Mouse (Mus musculus) naive thymus-derived CD4-positive, alpha-beta T cell, adult 2 months (primary cell): ENCODE results near the gene 1700020N01Rik.
A peak's percentile ranks its signal among the peaks of the same experiment; 100 is the strongest.

Source experiments
- DNase-seq: peaks from one replicate; pipeline ENCODE4 v3.0.0-alpha.2; 2011; ENCODE audit warnings: low read depth

1700020N01Rik gene

GRCm38 (mm10) chr10:21604476-21604875, 11.5 kb downstream of the 1700020N01Rik start:
- DNase-seq: no peak

DNA sequence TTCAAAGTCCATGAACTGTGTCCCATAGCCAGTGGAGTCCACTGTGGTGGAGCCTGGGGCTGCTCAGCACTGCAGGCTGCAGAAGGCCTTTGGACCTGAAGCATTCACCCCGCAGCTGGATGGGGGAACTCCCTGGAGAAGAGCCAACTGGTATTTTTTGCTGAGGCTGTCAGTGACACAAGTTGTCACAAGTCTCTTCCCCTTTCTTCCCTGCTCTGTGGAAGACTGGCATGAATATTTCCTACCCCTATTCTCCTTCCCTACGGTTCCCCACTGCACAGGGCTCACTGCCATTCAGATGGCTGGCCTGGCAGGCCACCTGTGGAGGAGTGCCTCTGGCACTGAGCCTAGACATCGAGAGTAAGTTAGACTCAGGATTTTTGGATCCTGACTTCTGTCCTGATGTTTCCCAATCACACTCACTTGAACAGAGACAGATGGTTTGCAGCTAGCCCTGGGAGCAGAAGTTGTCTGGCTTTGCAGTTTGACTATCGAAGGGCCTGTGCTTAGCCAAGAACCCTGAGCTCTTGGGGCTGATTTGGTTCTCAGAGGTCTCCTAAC, 12.1 kb downstream of the 1700020N01Rik start:
- DNase-seq: no peak

GRCm38 (mm10) chr10:21605601-21606000, 12.7 kb downstream of the 1700020N01Rik start:
- no peak for DNase-seq

DNA sequence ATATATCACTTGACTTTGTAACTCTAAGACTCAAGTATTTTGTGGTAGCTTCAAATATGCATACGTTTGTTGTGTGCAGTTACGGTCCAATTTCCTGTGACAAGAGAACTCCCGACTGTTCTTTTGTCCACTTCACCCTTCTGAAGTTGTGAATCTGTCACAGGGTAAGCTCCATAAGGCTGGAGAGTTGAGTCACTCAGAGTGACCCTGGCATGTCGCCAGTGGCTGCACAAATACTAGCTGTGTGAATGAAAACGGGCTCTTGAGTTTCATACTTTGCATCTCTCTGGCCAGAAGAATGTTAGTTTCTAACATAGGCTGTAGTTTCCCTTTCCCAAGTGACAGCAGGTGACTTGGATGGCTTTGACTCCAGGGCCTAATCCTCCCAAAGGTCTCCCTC, 14.0 kb downstream of the 1700020N01Rik start:
- DNase-seq: no peak

GRCm38 (mm10) chr10:21609583-21609982, 16.6 kb downstream of the 1700020N01Rik start:
- no peak for DNase-seq

DNA sequence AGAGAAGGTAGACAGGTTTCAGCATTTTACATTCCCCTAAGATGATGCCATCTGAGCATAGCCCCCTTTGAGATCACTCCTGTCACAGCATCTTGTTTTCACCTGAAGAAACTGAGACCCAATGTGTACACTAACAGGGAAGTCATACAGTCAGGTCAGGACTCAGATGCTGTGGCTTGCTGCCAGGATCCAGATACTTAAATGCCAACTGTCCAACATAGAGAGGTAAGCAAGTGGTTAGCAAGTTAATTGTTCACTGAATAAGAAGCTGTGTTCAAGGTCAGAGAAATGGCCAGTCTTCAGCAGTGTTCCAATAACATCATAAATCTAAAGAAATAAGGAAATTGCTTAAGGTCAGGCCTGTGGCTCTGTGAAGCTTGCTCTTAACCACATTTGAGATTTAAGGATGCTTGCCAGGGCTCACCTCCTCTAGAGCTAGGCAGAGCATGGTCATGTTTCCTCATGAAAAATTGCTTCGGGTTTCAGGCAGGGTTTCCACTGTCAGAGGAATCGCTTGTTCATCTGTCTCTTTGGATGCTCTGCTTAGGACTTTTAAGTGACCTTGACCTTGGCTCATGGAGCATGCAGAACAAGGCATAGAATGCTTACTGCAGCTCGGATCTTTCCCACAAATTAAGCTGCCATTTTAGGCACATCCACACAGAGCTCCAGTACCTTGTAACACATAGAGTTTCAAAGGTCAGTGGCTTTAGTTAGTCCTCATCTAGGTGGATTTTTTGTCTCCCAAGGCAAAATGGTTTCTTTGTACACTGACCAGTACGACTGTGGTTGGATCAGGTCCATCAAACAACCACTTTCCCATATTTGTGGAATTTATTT, 20.3 kb downstream of the 1700020N01Rik start:
- no peak for DNase-seq

GRCm38 (mm10) chr10:21614520-21614919, 21.6 kb downstream of the 1700020N01Rik start:
- no peak for DNase-seq

DNA sequence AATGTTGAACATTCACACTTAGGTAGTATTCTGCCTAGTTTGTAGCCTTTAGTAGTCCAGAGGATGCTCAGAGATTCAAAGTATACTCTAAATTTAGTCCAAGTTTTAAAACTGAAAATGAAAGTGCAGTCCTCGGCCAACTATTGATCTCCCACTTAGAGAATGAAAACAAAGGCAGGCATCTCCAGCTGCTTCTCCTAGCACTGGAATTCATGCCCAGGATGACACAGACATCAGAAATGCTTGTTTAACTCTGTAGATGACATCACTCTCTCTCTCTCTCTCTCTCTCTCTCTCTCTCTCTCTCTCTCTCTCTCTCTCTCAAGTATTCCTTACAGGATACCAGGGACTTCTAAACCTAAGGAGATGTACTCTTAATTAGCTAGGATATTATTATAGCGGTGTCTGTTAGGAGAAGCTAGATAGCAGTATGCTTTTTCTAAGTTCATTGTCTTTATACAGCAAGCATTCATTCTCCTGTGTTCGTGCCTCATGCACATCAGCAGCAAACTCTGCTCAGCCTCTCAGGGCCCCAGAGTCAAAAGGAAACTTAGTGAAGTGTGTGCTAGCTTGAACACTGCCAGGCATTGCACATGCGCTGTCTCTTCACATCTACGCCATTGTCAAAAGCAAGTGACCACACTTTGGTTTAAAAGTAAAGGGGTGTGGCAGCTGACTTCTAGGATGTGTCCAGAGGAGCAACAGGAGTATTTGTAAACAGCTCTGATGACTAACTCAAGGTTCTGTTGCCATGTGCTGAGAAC, 26.0 kb downstream of the 1700020N01Rik start:
- peak; percentile 28 for DNase-seq

DNA sequence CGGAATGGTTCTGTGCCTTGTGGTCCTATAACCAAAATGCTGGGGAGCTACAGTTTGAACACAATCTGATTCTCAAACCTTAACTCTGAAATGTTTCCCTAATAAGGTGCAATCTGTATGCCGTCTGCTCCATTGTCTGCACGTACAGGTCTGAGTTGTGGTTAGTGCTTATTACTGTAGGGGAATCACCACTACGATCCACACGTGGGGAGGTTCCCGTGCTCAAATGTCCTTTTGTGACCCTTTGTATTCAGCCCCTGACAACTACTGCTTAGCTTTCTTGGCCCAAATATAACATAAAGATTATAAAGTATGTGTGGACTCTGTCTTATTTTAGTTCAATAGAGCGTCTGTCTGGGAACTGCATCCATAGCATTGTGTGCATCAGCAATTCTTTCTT, 29.1 kb downstream of the 1700020N01Rik start:
- DNase-seq: no peak

GRCm38 (mm10) chr10:21628555-21628954, 35.6 kb downstream of the 1700020N01Rik start:
- DNase-seq: no peak

- no peak for DNase-seq
Observed at GRCm38 (mm10) chr10:21629031-21629740, 36.2 kb downstream of the 1700020N01Rik start.

- DNase-seq: no peak
Observed at GRCm38 (mm10) chr10:21631481-21631880, 38.5 kb downstream of the 1700020N01Rik start.

DNA sequence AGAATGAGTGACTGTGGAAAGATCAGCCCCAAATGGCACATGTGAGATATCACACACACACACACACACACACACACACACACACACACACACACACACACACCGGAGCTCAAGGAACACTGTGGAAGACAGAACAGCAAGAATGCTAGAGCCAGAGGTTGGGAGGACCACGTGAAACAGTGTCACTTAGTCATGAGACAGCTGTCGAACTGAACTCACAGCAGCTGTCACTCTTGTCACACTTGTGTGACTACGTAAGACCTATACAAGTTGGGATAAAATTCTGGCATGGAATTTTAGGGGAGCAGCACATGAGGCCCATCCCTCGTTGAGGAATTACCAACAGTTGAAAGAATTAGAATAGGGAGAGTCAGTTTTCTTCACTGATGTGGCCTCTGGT, 39.7 kb downstream of the 1700020N01Rik start:
- no peak for DNase-seq

DNA sequence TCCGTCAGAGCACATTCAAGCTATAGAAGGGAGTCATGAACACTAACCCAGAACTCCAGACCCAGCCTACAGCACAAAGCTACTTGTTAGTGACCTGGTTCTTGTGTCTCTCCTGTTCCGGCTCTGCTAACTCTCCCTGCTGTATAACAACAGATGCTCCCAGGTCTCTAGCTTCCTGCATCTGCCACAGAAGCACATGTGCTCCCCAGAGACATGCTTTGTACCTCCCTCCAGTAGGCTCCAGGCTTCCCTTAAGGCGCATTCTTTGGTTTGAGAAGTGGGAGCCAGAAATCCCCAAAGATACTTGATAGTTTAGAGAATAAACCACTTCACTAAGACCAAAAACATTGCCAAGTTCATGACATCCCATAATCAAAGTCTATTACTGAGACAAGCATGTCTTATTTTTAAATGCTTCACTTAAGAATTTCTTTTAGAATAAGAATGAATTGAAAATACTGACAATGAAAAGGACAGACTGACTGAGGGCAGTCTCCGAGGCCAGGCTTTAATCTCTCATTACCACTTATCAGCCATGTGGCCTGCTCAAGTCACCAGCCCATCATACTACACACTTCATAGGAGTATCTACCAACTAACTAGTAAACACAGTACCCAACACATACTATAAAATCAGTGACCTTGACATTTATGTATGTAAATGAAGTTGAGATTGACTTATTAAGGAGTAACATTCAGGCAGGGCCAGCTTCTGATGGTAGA, 43.2 kb downstream of the 1700020N01Rik start:
- no peak for DNase-seq

DNA sequence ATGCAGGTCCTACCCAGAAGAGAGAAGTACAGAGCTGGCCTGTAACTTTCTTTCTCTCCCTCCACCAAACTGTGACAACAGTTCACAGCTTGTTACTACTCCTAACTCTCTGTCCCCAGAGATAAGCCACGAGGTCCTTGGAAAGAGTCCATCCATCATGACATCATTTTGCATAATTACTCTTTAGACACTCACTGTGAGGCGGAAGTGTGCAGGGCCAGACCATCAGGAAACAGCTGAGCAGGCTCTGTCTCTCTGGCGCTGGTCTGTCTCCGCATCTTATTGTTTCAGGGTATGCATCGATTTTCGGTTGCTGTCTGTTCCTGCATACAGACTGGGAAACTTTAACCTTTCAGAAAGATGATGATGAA, 43.8 kb downstream of the 1700020N01Rik start:
- DNase-seq: no peak

- no peak for DNase-seq
Observed at GRCm38 (mm10) chr10:21651388-21651787, 58.4 kb downstream of the 1700020N01Rik start.

DNA sequence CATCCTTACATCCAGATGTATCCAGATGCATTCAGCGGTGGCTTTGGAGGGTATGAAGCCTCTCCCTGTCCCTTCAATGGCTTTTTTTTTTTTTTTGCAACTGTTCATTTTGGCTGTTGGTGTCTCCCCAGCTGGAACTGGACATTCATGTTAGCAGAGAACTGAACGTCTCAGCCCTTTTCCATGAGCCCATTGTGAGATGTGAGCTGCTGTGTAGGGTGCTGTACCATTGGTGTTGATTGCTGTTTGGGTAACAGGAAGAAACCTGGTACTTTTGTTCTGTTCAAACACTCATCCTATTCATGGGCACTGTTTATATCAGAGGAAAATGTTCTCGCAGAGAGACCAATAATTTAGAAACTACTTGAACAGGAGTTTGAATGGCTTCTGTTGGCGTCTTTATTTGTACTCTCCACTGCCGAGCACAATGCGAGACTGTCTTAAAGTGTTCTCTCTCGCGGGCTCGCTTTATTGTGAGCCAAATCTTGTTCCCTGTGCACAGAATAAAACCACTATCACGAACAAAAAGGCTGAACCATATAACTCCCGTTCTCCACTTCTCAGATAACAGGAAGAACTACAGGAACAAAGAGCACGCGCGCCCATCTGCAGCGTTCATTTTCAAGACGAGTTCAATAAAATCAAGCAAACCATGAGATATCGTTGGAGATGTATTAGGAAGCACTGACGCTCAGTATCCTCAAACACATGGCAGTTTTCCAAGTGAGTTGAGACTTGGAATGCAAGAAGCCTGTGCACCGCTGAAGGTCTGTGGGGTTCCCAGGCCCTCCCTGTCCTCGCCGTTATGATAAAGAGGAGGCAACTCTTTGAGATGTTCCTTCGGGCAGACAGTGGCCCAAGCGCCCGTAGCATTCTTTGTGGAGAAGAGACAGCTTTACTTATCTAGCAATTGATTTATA, 59.7 kb downstream of the 1700020N01Rik start:
- DNase-seq: no peak

DNA sequence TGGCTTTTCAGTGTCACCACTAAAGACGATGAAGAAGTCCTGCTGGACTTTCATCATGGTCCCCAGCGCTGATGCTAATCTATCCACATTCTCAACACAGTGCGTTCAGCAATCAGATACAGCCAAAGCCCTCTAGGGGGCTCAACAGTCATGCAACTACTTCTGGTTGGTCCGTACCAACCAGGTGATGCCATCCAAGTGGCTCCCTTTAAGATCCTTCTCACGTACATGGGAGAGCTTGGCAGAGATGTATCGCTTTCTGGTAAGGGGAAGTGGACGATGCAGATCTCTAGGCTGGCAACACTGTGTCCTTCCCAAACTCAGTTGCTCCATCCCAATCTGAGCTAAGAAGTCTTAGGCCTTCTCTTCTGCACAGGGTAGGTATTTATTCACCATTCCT, 60.5 kb downstream of the 1700020N01Rik start:
- DNase-seq: no peak

- DNase-seq: peak; percentile 38
Observed at GRCm38 (mm10) chr10:21659576-21660246, 66.8 kb downstream of the 1700020N01Rik start.

GRCm38 (mm10) chr10:21668976-21669375, 76.0 kb downstream of the 1700020N01Rik start:
- DNase-seq: no peak
